Mouse (Mus musculus) CH12.LX (cell line): Measurements from ENCODE around the gene Txnrd1. TPM values are rescaled to one million over a fixed set of nuclear protein-coding genes. Genes with fewer than 3 reads are reported as not detected.

Experiments used
- DNase-seq: peaks from one replicate; pipeline ENCODE4 v3.0.0-alpha.2; 2013; ENCODE audit errors: extremely low read depth
- H3K27ac ChIP-seq: 2 replicates; pipeline ENCODE4 v1.5.1; 2012; ENCODE audit warnings: low read depth, mild to moderate bottlenecking, control low read depth, moderate library complexity; ENCODE audit not compliant: insufficient read depth
- H3K27me3 ChIP-seq: replicated peaks from 2 replicates; pipeline ENCODE3; 2012; ENCODE audit warnings: inconsistent platforms
- H3K36me3 ChIP-seq, 2 experiments: replicated peaks in 1 of 2; 2 replicates each; pipeline versions ENCODE3 to v1.6.1; 2012; ENCODE audit warnings: inconsistent platforms in 1 of 2, low read length in 1 of 2, mild to moderate bottlenecking in 1 of 2, mixed read lengths in 1 of 2, moderate library complexity in 1 of 2; ENCODE audit not compliant: control insufficient read depth in 1 of 2, insufficient read depth in 1 of 2
- H3K4me1 ChIP-seq, 2 experiments: 2 replicates each; pipeline ENCODE4 v1.6.1; 2012; ENCODE audit warnings: inconsistent platforms in 1 of 2, moderate library complexity in 1 of 2; ENCODE audit not compliant: insufficient read depth in 2 of 2, control insufficient read depth in 1 of 2
- H3K4me2 ChIP-seq: 2 replicates; pipeline ENCODE4 v1.6.1; 2012; ENCODE audit warnings: low read depth, mild to moderate bottlenecking, control low read depth; ENCODE audit not compliant: poor library complexity, insufficient read depth, severe bottlenecking
- H3K4me3 ChIP-seq, 3 experiments: fragments of 150-350 bp in 1 of 3; sonication (generic) in 1 of 3; replicated peaks in 1 of 3; 2 replicates each; pipeline versions ENCODE3 to v1.5.1; 2011 to 2012; ENCODE audit warnings: low read depth in 2 of 3, low read length in 2 of 3, mild to moderate bottlenecking in 2 of 3, moderate library complexity in 2 of 3, control low read depth in 1 of 3, improper control_type of control experiment in 1 of 3, inconsistent platforms in 1 of 3, mixed read lengths in 1 of 3; ENCODE audit not compliant: poor library complexity in 1 of 3
- H3K79me2 ChIP-seq: replicated peaks from 2 replicates; pipeline ENCODE4 v1.6.1; 2012; ENCODE audit warnings: mild to moderate bottlenecking, moderate library complexity; ENCODE audit not compliant: control insufficient read depth, poor library complexity, insufficient read depth, severe bottlenecking; ENCODE audit errors: extremely low read depth
- H3K9ac ChIP-seq: 2 replicates; pipeline ENCODE4 v1.6.1; 2012; ENCODE audit warnings: low read depth, mild to moderate bottlenecking, control low read depth, moderate library complexity; ENCODE audit not compliant: insufficient read depth
- H3K9me3 ChIP-seq: replicated peaks from 2 replicates; pipeline ENCODE3; 2012; ENCODE audit warnings: low read length, inconsistent platforms, mixed read lengths
- BHLHE40 ChIP-seq: IDR thresholded peaks from 2 replicates; pipeline ENCODE4 v1.6.1; 2011; ENCODE audit warnings: mild to moderate bottlenecking, low read depth, low read length, improper control_type of control experiment
- CHD1 ChIP-seq: IDR thresholded peaks from 2 replicates; pipeline ENCODE4 v1.6.1; 2012; ENCODE audit warnings: low read depth, low read length, improper control_type of control experiment, inconsistent platforms
- CHD2 ChIP-seq: IDR thresholded peaks from 2 replicates; pipeline ENCODE4 v1.6.1; 2011; ENCODE audit warnings: low read length, improper control_type of control experiment
- CTCF ChIP-seq, 2 experiments: IDR thresholded peaks in 1 of 2; conservative IDR thresholded peaks in 1 of 2; 2 replicates each; pipeline ENCODE4 v1.5.1; 2011 to 2012; ENCODE audit warnings: low read depth in 2 of 2, low read length in 2 of 2, improper control_type of control experiment in 1 of 2, inconsistent platforms in 1 of 2, mild to moderate bottlenecking in 1 of 2, moderate library complexity in 1 of 2
- ELF1 ChIP-seq: IDR thresholded peaks from 2 replicates; pipeline ENCODE4 v1.6.1; 2014; ENCODE audit warnings: low read depth, mild to moderate bottlenecking, inconsistent platforms, low read length, improper control_type of control experiment
- EP300 ChIP-seq: IDR thresholded peaks from 2 replicates; pipeline ENCODE4 v1.6.1; 2011; ENCODE audit warnings: low read length, improper control_type of control experiment
- IRF4 ChIP-seq: IDR thresholded peaks from 2 replicates; pipeline ENCODE4 v1.6.1; 2014; ENCODE audit warnings: low read depth, mild to moderate bottlenecking, inconsistent platforms, low read length, improper control_type of control experiment
- JUN ChIP-seq: IDR thresholded peaks from 2 replicates; pipeline ENCODE4 v1.6.1; 2011; ENCODE audit warnings: low read depth, mild to moderate bottlenecking, low read length, improper control_type of control experiment, moderate library complexity; ENCODE audit not compliant: insufficient read depth
- MAFK ChIP-seq: IDR thresholded peaks from 2 replicates; pipeline ENCODE4 v1.6.1; 2011; ENCODE audit warnings: low read length, improper control_type of control experiment; ENCODE audit not compliant: insufficient replicate concordance
- MAX ChIP-seq: IDR thresholded peaks from 2 replicates; pipeline ENCODE4 v1.6.1; 2011; ENCODE audit warnings: low read length, improper control_type of control experiment
- MAZ ChIP-seq: IDR thresholded peaks from 2 replicates; pipeline ENCODE4 v1.6.1; 2012; ENCODE audit warnings: low read depth, mild to moderate bottlenecking, inconsistent platforms, low read length, improper control_type of control experiment, moderate library complexity
- MEF2A ChIP-seq: IDR thresholded peaks from 2 replicates; pipeline ENCODE4 v1.6.1; 2014; ENCODE audit warnings: low read depth, mild to moderate bottlenecking, inconsistent platforms, low read length, improper control_type of control experiment, borderline replicate concordance
- MXI1 ChIP-seq: IDR thresholded peaks from 2 replicates; pipeline ENCODE4 v1.6.1; 2011; ENCODE audit warnings: mild to moderate bottlenecking, low read depth, low read length, improper control_type of control experiment
- MYC ChIP-seq: IDR thresholded peaks from 2 replicates; pipeline ENCODE4 v1.6.1; 2011; ENCODE audit warnings: low read depth, mild to moderate bottlenecking, improper control_type of control experiment, low read length
- NELFE ChIP-seq: IDR thresholded peaks from 2 replicates; pipeline ENCODE4 v1.6.1; 2011; ENCODE audit warnings: low read depth, low read length, improper control_type of control experiment
- PAX5 ChIP-seq: IDR thresholded peaks from 2 replicates; pipeline ENCODE4 v1.6.1; 2012; ENCODE audit warnings: low read length, inconsistent platforms, mixed read lengths
- POLR2A ChIP-seq: IDR thresholded peaks from 2 replicates; pipeline ENCODE4 v1.6.1; 2011; ENCODE audit warnings: low read depth, mild to moderate bottlenecking, improper control_type of control experiment, low read length
- POLR2AphosphoS2 ChIP-seq: IDR thresholded peaks from 2 replicates; pipeline ENCODE4 v1.6.1; 2011; ENCODE audit warnings: low read depth, low read length, improper control_type of control experiment
- RCOR1 ChIP-seq: conservative IDR thresholded peaks from 2 replicates; pipeline ENCODE4 v1.6.1; 2012; ENCODE audit warnings: low read depth, mild to moderate bottlenecking, inconsistent platforms, low read length, improper control_type of control experiment
- SIN3A ChIP-seq: IDR thresholded peaks from 2 replicates; pipeline ENCODE4 v1.6.1; 2012; ENCODE audit warnings: low read length, improper control_type of control experiment, inconsistent platforms
- SMC3 ChIP-seq: IDR thresholded peaks from 2 replicates; pipeline ENCODE4 v1.6.1; 2011; ENCODE audit warnings: low read depth, low read length, improper control_type of control experiment
- TBP ChIP-seq: conservative IDR thresholded peaks from 2 replicates; pipeline ENCODE4 v1.6.1; 2011; ENCODE audit warnings: low read depth, low read length, improper control_type of control experiment
- TCF12 ChIP-seq: IDR thresholded peaks from 2 replicates; pipeline ENCODE4 v1.6.1; 2014; ENCODE audit warnings: low read depth, mild to moderate bottlenecking, inconsistent platforms, low read length, improper control_type of control experiment
- USF1 ChIP-seq: IDR thresholded peaks from 2 replicates; pipeline ENCODE4 v1.6.1; 2014; ENCODE audit warnings: low read depth, mild to moderate bottlenecking, inconsistent platforms, low read length, improper control_type of control experiment
- USF2 ChIP-seq: conservative IDR thresholded peaks from 2 replicates; pipeline ENCODE4 v1.6.1; 2011; ENCODE audit warnings: low read depth, low read length, improper control_type of control experiment
- ZC3H11A ChIP-seq: IDR thresholded peaks from 2 replicates; pipeline ENCODE4 v1.6.1; 2012; ENCODE audit warnings: low read depth, mild to moderate bottlenecking, inconsistent platforms, low read length, improper control_type of control experiment
- ZKSCAN1 ChIP-seq: IDR thresholded peaks from 2 replicates; pipeline ENCODE4 v1.6.1; 2012; ENCODE audit warnings: low read depth, inconsistent platforms, low read length, improper control_type of control experiment, borderline replicate concordance
- ZMIZ1 ChIP-seq: IDR thresholded peaks from 2 replicates; pipeline ENCODE4 v1.6.1; 2012; ENCODE audit warnings: low read depth, mild to moderate bottlenecking, inconsistent platforms, low read length, improper control_type of control experiment
- ZNF384 ChIP-seq: IDR thresholded peaks from 2 replicates; pipeline ENCODE4 v1.6.1; 2012; ENCODE audit warnings: low read depth, low read length, improper control_type of control experiment, inconsistent platforms
- dilution Hi-C: fragments of 300-500 bp; cut with MboI; formaldehyde crosslinking; loops from 2 replicates; pipeline ENCODE4 v1.14.3; 2020; ENCODE audit warnings: low sequenced_read_pairs; ENCODE audit not compliant: extremely low pct_unique_long_range_greater_than_20kb, extremely low pct_ligation_motif_present
- in situ Hi-C: fragments of 300-500 bp; cut with MboI; formaldehyde crosslinking; loops from 3 replicates; pipeline ENCODE4 v1.14.3; 2019; ENCODE audit warnings: low sequenced_read_pairs, low pct_ligation_motif_present, low pct_unique_long_range_greater_than_20kb, mixed read lengths
- polyA plus RNA-seq: library from polyadenylated mRNA; unstranded; fragments of >175 nt; gene quantifications from 2 replicates; pipeline ENCODE4 v1.2.1, GENCODE M21; 2012; ENCODE audit warnings: low read depth; ENCODE audit not compliant: insufficient read length
- total RNA-seq, 2 experiments: library from RNA; depleted of rRNA; stranded (reverse); fragments of 300-350 nt in 1 of 2; fragments of >200 nt in 1 of 2; gene quantifications; 2 replicates each; pipeline ENCODE4 v1.2.3; 2012 to 2014

Gene Txnrd1
- total and polyA plus RNA-seq, 3 experiments = 92.1 to 254 (median 133) TPM

- dilution Hi-C loops = no loop called here
- peak; percentile 37 for DNase-seq
- peaks cover 4% of the 10 kb centered on the region for H3K9me3 ChIP-seq
- H3K4me3 ChIP-seq = peak overlapping the region in 2 of 3 experiments; percentile 4 to 29
- in situ Hi-C loops = loop anchor here (5.0 to 25.0 kb wide), 2 partner anchors 107 to 417 kb away; no protein-coding TSS in a partner anchor
- H3K36me3 ChIP-seq = no peaks in the 10 kb centered on the region
- peaks cover 24 to 48% of the 10 kb centered on the region in 2 experiments for H3K4me1 ChIP-seq
- H3K27ac ChIP-seq = peak overlapping the region; percentile 79; the same call in 1 of the 2 replicates
- TF ChIP-seq USF1 (no peak), MAZ (no peak), MAX (0 out of 2 replicates have a peak, but pooled peaks have one; percentile 42), RCOR1 (0 out of 2 replicates have a peak, but pooled peaks have one; percentile 22), SIN3A (peak; percentile 33; the same call in 1 of the 2 replicates), CHD1 (0 out of 2 replicates have a peak, but pooled peaks have one; percentile 71), USF2 (no peak), TCF12 (0 out of 2 replicates have a peak, but pooled peaks have one; percentile 28), TBP (0 out of 2 replicates have a peak, but pooled peaks have one; percentile 4), ZKSCAN1 (no peak), MXI1 (0 out of 2 replicates have a peak, but pooled peaks have one; percentile 52), CHD2 (peak; percentile 60; the same call in 1 of the 2 replicates)
- H3K9ac ChIP-seq = peak overlapping the region; percentile 41
- no peaks in the 10 kb centered on the region for H3K27me3 ChIP-seq
- no peaks in the 10 kb centered on the region for H3K79me2 ChIP-seq
- H3K4me2 ChIP-seq = peak overlapping the region; percentile 67
Measured at GRCm38 (mm10) chr10:82795767-82796166, 38.0 kb upstream of the Txnrd1 start.

- no peaks in the 10 kb centered on the region for H3K79me2 ChIP-seq
- DNase-seq = peak; percentile 46
- H3K27ac ChIP-seq = peak overlapping the region; percentile 79
- peaks cover 24 to 48% of the 10 kb centered on the region in 2 experiments for H3K4me1 ChIP-seq
- in situ Hi-C loops = loop anchor here (5.0 to 25.0 kb wide), 2 partner anchors 106 to 416 kb away; no protein-coding TSS in a partner anchor
- no peaks in the 10 kb centered on the region for H3K27me3 ChIP-seq
- H3K9me3 ChIP-seq = peaks cover 2% of the 10 kb centered on the region
- peak overlapping the region in 1 of 3 experiments; percentile 34 for H3K4me3 ChIP-seq
- H3K4me2 ChIP-seq = peak overlapping the region; percentile 67
- H3K9ac ChIP-seq = peak overlapping the region; percentile 41
- no peaks in the 10 kb centered on the region for H3K36me3 ChIP-seq
- dilution Hi-C loops = no loop called here
- TF ChIP-seq ZC3H11A (no peak), MYC (0 out of 2 replicates have a peak, but pooled peaks have one; percentile 46), CTCF (conservative IDR thresholded peaks at IDR 0.05 in 1 of 2, IDR thresholded peaks at IDR 0.05 in 1 of 2; ENCODE audit: low read depth in 2 of 2, low read length in 2 of 2) (no peak), ZKSCAN1 (no peak), RCOR1 (no peak), MAX (no peak), PAX5 (no peak), EP300 (peak; percentile 25; the same call in 1 of the 2 replicates), MAZ (no peak), TBP (0 out of 2 replicates have a peak, but pooled peaks have one; percentile 41), BHLHE40 (no peak), USF1 (no peak), ELF1 (no peak), ZNF384 (no peak), POLR2AphosphoS2 (no peak), SIN3A (no peak), POLR2A (peak; percentile 39; the same call in 1 of the 2 replicates), CHD1 (no peak; the same call in 1 of the 2 replicates), SMC3 (no peak), MEF2A (no peak), MAFK (no peak), IRF4 (no peak), TCF12 (peak; percentile 56; the same call in 1 of the 2 replicates), NELFE (no peak), MXI1 (no peak), JUN (no peak), ZMIZ1 (no peak)
Measured at GRCm38 (mm10) chr10:82796471-82797118, 37.2 kb upstream of the Txnrd1 start.
